Mouse (Mus musculus) liver, adult 2 months (tissue): Measurements from ENCODE around the gene Ppm1g.

ENCODE experiments used
- CTCF ChIP-seq: fragments of 200-500 bp; IDR thresholded peaks from 2 replicates; pipeline ENCODE4 v1.5.1; 2011; ENCODE audit warnings: low read depth, low read length, control low read depth
- POLR2A ChIP-seq: fragments of 200-500 bp; IDR thresholded peaks from 2 replicates; pipeline ENCODE4 v1.6.1; 2011; ENCODE audit warnings: low read length, control low read depth; ENCODE audit not compliant: insufficient read depth; ENCODE audit errors: extremely low read depth

GRCm38 (mm10) chr5:31199893-31200292 is 20.6 kb downstream of the Ppm1g start:
- TF ChIP-seq CTCF (peak; percentile 25; the same call in 1 of the 2 replicates), POLR2A (no peak)
